Mouse (Mus musculus) myocyte (in vitro differentiated cells): ENCODE data around the gene Irf2.

ENCODE experiments used
- POLR2A ChIP-seq: IDR thresholded peaks from one replicate; pipeline ENCODE4 v1.6.1; 2011; ENCODE audit warnings: low read depth, mild to moderate bottlenecking, control low read depth, moderate library complexity; ENCODE audit not compliant: insufficient read length
- REST ChIP-seq: IDR thresholded peaks from one replicate; pipeline ENCODE4 v1.6.1; 2011; ENCODE audit warnings: mild to moderate bottlenecking, control low read depth, moderate library complexity; ENCODE audit not compliant: insufficient read depth, insufficient read length
- TCF12 ChIP-seq: IDR thresholded peaks from one replicate; pipeline ENCODE4 v1.6.1; 2011; ENCODE audit warnings: mild to moderate bottlenecking, control low read depth; ENCODE audit not compliant: poor library complexity, insufficient read depth, severe bottlenecking

GRCm38 (mm10) chr8:46792653-46793052 lies 53.1 kb downstream of the Irf2 start:
- TF ChIP-seq POLR2A: no peak
- TF ChIP-seq REST: no peak
- no peak for TF ChIP-seq TCF12
